Mouse (Mus musculus) c-Kit-negative CD71-positive TER-119-positive erythroid progenitor cells, embryonic 14.5 days (primary cell): ENCODE data around the gene Cnpy1.

Source experiments
- DNase-seq: peaks from one replicate; pipeline ENCODE4 v3.0.0-alpha.2; 2013; ENCODE audit warnings: low read depth, low spot score

Gene Cnpy1

DNA sequence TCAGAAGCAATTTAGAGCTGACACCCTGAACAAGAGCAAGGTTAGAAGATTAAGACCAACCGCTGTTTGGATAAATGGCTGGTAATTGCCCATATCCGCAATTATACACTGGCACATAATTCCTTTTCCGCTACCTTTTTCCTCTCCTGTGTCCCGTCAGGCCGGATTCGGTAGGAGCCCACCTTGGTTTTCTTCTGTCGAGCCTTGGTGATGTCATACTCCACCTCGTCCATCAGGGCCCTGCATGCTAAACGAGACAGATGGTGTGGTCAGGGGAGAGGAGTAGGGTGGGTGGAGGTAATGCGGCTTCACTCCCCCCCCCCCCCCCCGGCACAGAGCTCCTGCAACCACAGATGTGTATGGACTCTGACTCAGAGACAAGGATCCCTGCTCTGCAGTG, at the start of gene Cnpy1:
Cnpy1 (minus strand) TSS at position 233 of the 400 bp plus-strand sequence.
- DNase-seq: no peak

DNA sequence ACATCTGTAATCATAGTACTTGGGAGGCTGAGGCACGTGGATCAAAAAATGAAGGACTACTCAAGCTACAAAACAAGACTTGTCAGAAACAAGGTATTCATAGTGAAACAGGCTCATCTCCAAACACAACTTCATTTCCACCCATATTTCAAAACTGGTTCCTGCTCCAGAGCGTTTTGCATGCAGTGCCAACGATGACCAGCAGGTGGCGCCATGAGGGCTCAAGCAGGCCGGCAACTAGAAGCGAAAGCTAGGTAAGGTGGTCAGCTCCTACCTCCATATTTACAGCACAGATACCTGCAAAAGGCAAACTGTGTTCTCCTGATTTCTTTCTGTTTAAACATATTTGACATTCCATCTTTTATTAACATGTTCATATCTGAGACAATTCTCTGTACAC, 48.4 kb upstream of the Cnpy1 start:
- DNase-seq: peak; percentile 57

DNA sequence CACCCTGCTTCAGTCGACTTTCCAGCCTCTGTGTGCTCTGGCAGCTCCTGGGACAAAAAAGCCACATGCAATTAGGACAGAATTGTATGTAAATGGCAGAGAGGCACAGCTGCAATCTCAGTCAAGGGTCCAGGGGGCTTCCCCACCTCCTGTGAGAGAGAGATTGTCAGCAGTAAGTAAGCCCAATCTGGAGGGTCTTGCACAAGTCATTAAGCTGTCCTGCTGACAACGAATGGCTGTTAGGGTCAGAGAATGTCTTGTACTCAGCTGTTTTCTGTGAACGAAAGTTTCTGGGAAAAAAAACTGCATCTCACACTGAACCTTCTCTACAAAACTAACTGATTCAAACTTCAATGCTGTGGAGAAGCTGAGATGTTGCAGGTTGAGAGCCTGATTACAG, 46.7 kb upstream of the Cnpy1 start:
- no peak for DNase-seq

DNA sequence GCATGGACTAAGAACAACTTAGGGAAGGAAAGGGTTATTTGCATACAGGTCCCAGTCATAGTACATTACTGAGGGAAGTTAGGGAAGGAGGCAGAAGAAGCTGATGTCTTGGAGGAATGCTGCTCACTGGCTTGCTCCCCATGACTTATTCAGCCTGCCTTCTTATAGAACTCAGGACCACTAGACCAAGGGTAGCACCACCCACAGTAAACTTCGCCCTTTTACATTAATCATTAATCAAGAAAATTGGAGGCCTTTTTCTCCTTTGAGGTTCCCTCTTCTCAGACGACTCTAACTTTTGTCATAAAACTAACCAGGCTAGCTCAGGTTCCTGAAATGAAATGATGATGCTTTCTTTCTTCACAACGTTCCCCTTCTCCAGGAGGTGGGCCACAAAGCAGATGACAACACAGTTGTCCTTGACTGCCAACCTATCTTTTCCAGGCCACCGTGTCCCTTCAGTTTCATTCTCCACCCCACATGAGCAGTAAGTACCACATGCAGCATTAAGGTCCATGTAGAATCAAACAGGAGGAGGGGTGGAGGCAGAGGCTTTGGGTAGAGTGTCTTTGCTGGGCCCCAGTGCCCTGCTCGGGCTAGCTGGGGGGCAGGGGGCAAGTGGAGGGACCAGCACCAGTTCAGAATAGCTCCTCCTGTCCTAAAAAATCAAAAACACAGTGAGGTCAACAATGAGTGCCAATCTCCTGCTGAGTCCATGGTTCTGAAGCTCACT, 45.7 kb upstream of the Cnpy1 start:
- no peak for DNase-seq

DNA sequence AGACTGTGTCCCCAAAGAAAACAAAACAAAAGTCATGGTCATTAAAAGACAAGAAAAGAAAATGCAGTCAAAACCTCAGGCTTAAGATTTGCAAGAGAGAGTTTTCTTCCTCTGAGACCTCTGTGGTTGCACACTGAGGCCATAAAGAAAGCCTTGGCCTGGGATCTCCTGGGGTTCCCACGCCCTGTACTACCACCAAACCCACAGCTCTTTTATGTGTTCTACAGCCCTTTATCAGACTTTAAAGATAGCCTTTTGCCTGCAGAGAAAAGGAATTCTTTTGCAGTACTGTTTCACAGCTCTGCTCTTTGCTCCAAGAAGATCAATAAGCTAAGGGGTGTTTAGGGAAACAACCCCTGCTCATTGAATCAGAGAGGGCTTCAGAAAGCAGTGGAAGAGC, 45.0 kb upstream of the Cnpy1 start:
- DNase-seq: no peak

DNA sequence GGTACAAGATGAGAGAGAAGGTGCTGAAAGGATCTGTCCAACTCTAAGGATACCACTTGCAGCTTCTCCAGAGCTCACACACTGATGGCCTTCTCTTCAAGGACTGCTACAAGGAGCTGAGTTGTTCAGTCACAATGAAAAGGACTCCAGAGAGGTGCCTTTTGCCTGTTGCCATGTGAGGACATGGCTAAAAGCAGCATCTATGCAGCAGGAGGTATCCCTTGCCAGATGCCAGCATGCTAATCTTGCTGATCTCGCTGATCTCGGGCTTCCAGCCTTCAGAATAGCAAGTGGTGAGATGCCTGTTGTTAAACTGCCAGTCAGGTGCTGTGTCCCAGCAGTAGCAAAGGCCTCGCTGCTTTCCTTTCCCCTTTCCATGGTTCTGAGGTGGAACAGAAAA, 43.5 kb upstream of the Cnpy1 start:
- no peak for DNase-seq

DNA sequence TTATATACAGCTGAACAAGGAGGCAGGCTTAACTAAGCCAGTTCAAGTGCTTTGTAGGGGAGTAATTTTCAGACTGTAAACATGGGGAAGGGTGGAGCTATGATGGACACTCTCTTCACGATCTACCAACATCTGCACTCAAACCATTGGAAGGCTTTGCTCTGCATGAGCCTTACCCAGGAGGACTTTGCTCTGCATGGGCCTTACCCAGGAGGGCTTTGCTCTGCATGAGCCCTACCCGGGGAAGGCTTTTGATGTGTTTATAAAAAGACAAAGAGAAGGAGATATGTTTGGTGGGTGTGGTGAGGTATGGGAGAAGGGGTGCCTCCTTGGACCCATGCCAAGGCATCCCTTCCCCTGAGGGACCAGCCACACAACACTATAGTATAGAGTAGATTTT, 31.7 kb upstream of the Cnpy1 start:
- DNase-seq: no peak

DNA sequence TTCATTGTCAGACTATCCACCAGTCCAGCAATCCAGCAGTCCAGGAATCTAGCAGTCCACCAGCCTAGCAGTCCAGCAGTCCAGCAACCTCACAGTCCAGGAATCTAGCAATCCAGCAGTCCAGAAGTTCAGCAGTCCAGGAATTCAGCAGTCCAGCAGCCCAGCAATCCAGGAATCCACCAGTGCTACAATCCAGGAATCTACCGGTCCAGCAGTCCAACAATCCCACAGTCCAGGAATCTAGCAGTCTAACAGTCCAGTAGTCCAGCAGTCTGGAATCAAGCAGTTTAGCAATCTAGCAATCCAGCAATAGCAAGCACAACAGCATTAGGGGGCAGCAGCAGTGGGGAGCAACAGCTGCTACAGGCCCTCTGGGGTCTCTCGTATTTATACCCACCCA, 27.2 kb upstream of the Cnpy1 start:
- no peak for DNase-seq

DNA sequence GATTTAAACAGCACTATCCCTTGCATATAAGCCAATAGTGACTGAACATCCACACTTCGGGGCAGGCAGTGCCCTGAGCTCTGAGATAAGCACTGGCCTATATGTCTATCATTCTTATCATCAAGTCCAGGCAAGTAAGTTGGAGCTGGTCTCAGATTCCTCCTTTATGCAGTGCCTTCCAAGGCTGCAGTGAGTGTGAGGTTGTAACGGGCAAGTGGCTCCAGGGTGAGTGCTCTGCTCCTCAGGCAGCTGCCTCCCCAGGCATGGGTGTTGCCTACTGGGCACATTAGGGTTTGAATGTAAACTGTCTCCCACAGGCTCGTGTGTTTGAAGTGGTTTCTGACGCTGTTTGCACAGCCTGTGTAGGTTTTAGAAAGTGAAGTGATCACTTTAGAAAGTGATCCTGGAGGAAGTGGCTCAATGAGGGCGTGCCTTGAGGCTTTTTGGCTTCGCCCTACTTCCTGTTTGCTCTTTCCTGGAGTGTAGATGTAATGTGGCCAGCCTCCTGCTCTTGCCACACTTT, 23.9 kb upstream of the Cnpy1 start:
- no peak for DNase-seq

DNA sequence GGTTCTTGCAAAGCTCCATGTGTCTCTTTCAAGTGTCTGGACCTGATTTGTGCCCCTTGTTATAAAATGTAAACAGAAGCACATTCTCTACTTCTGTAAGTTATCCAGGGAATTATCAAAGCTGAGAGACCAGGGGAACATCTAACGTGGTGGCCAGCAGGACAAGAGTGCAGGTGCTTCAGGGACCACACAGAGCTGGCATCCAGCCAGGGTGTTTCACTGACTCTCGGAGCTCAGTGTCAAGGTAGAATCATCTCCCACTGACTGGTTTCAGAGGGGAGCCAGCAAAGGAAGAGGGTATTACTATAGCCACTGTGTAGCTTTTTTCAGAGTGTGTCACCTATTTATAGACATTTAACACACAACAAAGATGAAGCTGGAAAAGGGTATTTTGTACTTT, 22.0 kb upstream of the Cnpy1 start:
- no peak for DNase-seq

DNA sequence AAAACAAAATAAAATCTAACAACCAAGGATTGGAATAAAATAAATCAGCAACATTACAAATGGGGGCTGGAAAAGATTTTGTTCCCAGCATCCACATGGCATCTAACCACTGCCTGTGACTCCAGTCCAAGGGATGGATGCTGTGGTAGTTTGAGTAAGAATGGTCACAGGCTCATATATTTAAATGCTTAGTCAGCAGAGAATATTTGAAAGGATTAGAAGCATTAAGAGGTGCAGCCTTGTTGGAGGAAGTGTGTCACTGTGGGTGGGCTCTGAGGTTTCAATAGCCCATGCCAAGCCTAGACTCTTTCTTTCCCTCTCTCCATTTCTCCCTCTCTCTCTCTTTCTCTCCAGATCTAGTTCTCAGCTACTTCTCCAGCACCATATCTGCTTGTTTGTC, 20.0 kb upstream of the Cnpy1 start:
- no peak for DNase-seq

DNA sequence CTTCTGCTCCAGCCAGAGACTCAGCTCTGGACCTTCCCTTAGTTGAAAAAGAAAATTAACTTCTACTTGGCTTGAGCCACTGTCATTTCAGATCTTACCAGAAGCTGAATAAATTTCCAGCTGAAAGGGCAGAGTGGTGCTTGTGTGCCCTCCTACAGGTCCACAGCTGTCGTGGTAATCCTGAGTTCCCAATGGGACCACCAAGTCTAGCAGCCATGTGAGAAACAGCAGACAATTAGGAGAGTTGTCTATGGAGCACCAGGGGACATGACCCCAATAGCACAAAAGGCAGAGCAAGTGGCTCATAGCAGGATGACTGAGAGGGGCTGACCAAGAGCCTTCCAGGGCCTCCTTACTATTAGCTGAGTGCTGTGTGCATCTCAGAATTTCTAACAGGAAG, 18.2 kb upstream of the Cnpy1 start:
- DNase-seq: no peak

DNA sequence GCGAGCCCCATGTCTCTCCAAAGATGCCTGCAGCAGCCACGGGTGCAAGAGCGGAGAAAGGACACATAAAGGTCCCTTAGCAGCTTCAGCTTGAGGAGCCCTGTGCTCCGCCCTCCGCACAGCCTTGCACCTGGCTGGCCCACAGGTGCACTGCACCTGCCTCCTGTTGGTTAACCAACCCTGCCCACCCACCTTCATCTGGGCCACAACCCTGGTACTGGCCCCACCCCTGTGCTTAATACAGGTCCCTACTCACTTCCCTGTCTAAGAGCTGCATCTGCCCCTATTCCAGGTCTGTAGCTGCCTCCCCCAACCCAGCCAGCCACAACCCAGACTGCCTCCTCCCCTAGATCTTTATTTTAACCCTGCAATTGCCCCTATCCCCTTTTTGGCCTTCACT, 16.5 kb upstream of the Cnpy1 start:
- DNase-seq: no peak

DNA sequence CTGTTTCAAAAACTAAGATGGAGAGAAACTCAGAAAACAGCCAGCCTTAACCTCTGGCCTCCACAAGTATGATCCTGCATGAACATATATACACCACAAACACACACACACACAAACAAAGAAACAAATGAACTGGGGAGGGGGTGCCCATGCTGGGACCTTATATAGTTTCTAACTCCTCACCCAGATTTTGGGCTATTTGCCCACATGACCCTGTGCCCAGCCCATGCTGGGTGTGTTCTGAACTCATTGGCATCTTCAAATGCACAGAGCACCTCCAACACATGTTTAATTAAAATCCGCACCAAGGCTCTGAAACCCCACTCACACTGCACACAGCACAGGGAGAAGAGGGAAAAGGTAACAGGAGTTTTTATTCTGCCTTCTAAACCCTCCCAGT, 14.3 kb upstream of the Cnpy1 start:
- no peak for DNase-seq

DNA sequence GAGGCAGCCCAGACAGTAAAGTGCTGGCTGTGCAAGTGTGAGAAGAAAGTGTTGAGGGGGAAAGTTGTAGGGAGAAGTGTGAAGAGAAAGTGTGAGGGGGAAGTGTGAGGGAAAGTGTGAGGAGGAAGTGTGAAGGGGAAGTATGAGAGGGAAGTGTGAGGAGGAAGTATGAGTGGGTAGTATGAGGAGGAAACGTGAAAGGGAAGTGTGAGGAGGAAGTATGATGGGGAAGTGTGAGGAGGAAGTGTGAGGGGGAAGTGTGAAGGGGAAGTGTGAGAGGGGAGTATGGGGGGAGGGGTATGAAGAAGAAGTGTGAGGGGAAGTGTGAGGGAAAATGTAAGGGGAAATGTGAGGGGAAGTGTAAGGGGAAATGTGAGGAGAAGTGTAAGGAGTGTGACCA, 13.8 kb upstream of the Cnpy1 start:
- DNase-seq: no peak

DNA sequence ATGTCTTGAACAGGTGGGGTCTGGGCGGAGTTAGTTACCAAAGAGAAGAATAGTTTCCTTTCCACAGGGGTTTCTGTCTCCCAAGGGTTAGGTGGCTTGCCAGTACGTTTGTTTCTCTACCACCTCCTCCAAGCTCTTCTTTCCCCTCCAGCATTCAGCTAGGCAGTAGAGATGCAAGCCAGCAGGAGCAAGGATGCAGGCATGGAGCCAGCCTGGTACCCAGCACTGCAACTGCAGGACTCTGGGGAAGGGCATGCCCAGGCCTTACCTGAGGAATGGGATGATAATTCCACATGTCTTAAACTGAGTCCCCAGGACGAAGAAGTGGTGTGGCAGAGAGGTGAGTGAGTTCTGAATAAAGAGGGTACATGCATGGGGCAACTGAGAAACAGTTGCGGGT, 12.2 kb upstream of the Cnpy1 start:
- DNase-seq: no peak

DNA sequence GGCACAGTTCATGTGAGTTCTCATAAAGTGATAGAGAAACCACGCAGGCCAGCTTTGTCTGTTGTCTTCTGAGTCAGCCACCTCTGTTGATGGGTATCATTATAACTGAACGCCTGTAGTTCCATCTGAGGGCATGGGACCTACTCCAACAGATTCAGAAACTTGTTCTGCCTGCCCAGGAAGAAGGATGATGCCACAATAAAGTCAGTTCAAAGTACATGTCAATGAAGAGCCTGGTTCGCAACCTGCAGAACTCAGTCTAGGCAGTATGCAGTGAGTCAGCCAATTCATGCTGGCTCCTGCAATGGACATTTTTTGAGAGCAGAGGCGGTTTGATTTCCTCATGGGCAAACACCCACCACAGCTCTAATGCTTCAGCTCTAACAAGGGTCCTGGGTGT, 7.4 kb upstream of the Cnpy1 start:
- no peak for DNase-seq

DNA sequence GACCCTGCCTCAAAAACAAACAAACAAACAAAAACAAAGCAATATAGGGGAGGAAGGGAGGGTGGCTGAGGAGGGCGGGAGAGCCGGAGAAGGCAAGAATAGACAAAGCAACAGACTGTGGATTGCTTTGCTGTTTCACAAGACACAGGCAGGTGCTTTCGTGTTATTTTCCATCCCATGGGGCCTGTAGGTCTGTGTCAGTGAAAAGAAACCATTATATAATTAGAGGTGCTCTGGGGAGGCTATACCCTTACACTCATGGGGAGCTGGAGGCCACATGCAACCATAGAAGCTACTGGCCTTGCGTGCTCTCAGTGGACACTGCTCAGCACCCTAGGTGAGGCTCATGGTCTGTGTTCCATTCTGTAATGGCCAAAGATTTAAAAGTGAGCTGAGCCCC, 6.7 kb upstream of the Cnpy1 start:
- no peak for DNase-seq

DNA sequence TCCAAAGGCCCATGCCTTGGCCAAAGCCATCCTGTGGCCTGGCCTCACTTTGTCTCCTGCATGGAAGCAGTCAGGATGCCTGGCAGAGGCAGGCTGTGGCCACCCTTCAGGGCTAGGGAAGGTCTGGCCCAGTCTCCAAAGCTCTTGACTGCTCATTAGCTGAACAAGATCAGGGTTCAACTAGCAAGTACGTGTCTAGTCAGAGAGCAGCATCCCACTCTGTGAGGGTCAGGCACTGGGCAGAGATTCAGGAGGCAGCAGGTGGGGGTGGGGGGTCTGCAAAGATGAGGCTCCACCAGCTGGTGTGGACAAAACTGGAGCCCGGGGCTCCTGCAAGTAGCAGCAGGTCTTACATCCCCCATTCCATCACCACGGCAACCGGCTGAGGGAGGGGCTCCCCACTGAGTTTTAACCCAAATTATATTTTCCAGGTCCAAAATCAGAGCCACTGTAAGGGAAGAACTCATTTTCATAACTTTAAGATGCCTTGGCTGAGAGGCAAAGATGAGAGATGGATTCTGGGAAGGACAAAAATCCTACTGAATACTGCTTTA, 5.7 kb upstream of the Cnpy1 start:
- DNase-seq: no peak

DNA sequence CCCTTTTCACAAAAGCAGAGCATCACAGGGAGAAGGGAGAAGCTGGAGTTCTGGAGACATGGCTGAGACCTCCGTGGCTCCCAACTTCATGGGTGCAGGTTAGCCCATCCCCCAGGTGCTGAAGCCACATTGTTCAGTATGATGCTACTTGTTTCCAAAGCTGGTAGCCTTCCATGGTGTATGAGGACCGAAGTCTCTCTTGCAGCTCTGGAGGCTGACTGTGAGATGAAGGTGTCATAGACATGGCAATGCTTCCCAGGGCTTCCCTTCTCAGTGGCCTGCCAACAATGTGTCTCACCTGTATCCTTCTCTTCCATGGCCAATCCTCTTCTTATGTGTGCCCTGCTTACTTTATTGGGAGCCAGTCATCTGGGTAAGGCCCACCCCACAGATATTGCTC, 4.9 kb upstream of the Cnpy1 start:
- DNase-seq: no peak

DNA sequence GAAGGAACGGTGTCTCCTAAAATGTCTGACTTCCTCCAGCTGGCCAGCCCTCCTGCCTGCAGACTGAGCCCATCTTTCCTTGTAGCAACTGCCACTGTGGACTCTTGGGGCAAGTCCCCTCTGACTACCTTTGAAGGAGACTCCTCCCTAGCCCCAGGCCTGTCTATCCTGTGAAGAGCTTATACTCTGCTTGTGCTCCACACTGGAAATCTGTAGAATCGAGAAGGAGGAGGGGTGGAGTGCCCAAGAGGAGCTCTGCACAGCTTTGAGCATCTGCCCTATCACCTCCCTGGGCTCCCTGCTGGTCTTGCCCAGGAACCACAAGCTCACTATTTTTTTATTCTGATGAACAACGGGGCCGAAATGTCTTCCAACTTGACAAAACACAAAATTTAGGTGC, 485 bp downstream of the Cnpy1 start:
- DNase-seq: no peak

DNA sequence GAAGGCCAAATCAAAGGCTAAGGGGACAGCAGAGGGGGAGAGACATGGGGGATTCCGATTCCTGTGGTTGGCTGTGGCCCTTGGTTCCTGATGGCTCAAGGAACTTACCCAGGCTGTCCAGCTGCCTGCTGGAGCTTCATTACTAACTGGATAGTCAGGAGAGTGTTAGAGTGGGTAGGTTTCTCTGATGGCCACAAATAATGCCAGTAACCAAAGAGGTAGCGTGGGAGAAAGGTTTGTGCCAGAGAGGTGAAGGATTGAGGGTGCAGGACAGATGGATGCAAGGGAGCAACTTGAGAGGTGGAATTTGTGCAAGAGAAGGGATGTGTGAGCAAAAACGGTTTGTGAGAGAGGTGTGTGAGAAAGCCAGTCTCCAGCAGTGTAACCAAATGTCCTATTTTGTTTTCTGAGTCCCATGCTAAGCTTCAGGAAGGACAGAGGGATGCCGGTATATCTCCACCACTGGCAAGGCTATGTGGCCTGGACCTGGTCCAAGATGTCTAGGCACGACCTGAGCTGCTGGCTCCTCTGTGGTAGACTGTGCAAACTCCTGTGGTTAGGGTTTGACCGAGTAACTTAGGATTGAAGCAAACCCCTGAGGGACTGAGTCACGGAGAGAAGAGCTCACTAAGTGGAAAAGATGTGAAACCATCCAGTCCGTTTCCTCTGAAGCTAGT, 2.0 kb downstream of the Cnpy1 start:
- DNase-seq: no peak

DNA sequence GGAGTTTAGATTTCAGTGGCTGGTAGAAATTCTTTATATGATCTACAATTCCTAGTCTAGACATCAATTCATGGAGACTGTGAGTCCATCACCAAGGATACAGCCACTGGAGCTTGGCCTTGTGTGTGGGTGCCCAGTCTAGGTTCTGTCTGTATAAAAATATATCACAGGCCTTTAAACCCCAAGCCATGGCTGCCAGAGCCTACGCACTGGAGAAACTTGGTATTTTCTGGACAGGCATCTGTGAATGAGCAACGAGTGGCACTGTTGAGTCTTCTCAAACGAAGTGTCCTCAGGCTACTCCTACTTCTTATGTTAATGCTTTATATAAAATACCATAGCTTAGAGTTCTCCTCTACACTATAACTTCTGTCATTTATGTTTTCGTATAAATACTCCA, 4.2 kb downstream of the Cnpy1 start:
- no peak for DNase-seq
